Mouse (Mus musculus) mouse embryonic stem cell (cell line): ENCODE measurements around the gene Ndufa4l2.

Source experiments
- in situ Hi-C, 2 experiments: fragments of 300-500 bp; cut with MboI; formaldehyde crosslinking; loops; 1 replicate in 1 of 2; 3 replicates in 1 of 2; pipeline ENCODE4 v1.14.3; 2019 to 2020; ENCODE audit warnings: low sequenced_read_pairs in 2 of 2, low pct_unique_long_range_greater_than_20kb in 1 of 2, mixed read lengths in 1 of 2; ENCODE audit not compliant: unreplicated experiment in 1 of 2

The Ndufa4l2 gene

GRCm38 (mm10) chr10:127544375-127544774 is 29.6 kb downstream of the Ndufa4l2 start:
- in situ Hi-C loops, result loop anchor here (5.0 kb wide), 1 partner anchor 37 kb away; no protein-coding TSS in a partner anchor

- in situ Hi-C loops, result no loop called here
These were observed 31.7 kb downstream of the Ndufa4l2 start for GRCm38 (mm10) chr10:127546505-127546904.

GRCm38 (mm10) chr10:127548236-127548635 is 33.5 kb downstream of the Ndufa4l2 start:
- in situ Hi-C loops, result no loop called here

- in situ Hi-C loops, result no loop called here
These were observed 35.1 kb downstream of the Ndufa4l2 start for GRCm38 (mm10) chr10:127549892-127550291.

- in situ Hi-C loops, result no loop called here
These were observed 40.9 kb downstream of the Ndufa4l2 start for GRCm38 (mm10) chr10:127555703-127556102.

GRCm38 (mm10) chr10:127557397-127557796 is 42.6 kb downstream of the Ndufa4l2 start:
- in situ Hi-C loops, result no loop called here

- in situ Hi-C loops, result no loop called here
These were observed 46.4 kb downstream of the Ndufa4l2 start for GRCm38 (mm10) chr10:127561145-127561544.

GRCm38 (mm10) chr10:127563840-127564239 is 49.1 kb downstream of the Ndufa4l2 start:
- in situ Hi-C loops, result no loop called here

- in situ Hi-C loops, result no loop called here
These were observed 49.5 kb downstream of the Ndufa4l2 start for GRCm38 (mm10) chr10:127564301-127564700.
